Comparison of ENCODE assay signal across 7 mouse cellular contexts in the genomic region with DNA sequence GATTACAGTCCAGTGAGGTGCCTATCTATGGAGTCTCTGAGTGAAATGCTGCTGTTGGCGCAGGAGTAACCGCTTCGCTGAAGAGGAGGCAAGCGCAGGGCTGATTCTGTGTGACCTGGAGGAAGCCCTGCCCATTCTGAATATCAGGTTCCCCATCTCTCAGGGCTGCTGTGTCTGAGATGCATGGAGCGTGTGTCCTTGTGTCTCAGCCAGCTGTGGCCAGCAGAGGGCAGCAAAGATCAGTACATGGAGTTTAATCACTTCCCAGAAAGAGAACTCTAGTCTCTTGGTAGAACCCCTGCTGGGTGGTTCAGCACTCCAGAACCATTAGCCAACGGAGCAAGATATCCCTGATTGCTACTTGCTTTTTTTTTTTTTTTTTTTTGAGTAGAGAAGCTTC. TPM values are rescaled to one million over a fixed set of nuclear protein-coding genes. Genes with fewer than 3 reads are reported as not detected.
DNase-seq lines count a peak whose midpoint lies in the region; ATAC-seq and TF ChIP-seq lines count a peak whose summit lies in the region.

No protein-coding gene starts in this region.

- 0 out of 2 replicates have a peak, but pooled peaks have one; percentile 38 for ATAC-seq in intestine, embryonic 16.5 days
- peak; percentile 43; the same call in 1 of the 2 replicates for ATAC-seq in midbrain, embryonic 13.5 days

- H3K9me3 ChIP-seq in intestine, embryonic 16.5 days (ENCODE audit: control insufficient read depth, low read length) = no peaks in the 10 kb centered on the region
- no peaks in the 10 kb centered on the region for H3K9me3 ChIP-seq in midbrain, embryonic 13.5 days

- no peak overlapping the region for H3K9ac ChIP-seq in intestine, embryonic 16.5 days (ENCODE audit: low read depth, low read length)
- no peak overlapping the region for H3K9ac ChIP-seq in midbrain, embryonic 13.5 days (replicated peaks)

- intact Hi-C loops in left cerebral cortex, postnatal 25 days (cut with DNase I) = loop anchor here (2.0 to 5.0 kb wide), 2 partner anchors 828 to 883 kb away; no protein-coding TSS in a partner anchor

- WGBS in intestine, embryonic 16.5 days = 6% methylated on average over 6 of the region's 6 CpGs
- WGBS in midbrain, embryonic 13.5 days = 5% methylated on average over 6 of the region's 6 CpGs
- 2% methylated on average over 6 of the region's 6 CpGs for WGBS in spleen, adult 2 months

- no peak overlapping the region for H3K27ac ChIP-seq in intestine, embryonic 16.5 days (ENCODE audit: low read length)
- H3K27ac ChIP-seq in midbrain, embryonic 13.5 days = no peak overlapping the region
- H3K27ac ChIP-seq in spleen, adult 2 months (ENCODE audit: insufficient read depth, low read length) = no peak overlapping the region

- TF ChIP-seq CTCF in spleen, adult 2 months (IDR thresholded peaks at IDR 0.05; ENCODE audit: extremely low read depth, insufficient read depth, insufficient read length, insufficient replicate concordance) = peak; percentile 87; the same call in 1 of the 2 replicates

- DNase-seq in WW6 (ENCODE audit: low read depth, low spot score) = peak; percentile 53
- DNase-seq in cerebellum, adult 8-10 months = peak; percentile 64
- DNase-seq in frontal cortex, adult 2 months (ENCODE audit: extremely low spot score in 1 of 2, low spot score in 1 of 2) = peak; percentile 76 to 97
- peak; percentile 85 to 94 for DNase-seq in left cerebral cortex, postnatal 25 days (ENCODE audit: low spot score in 2 of 2)
- peak; percentile 21 to 71 for DNase-seq in spleen, adult 2 months (ENCODE audit: low read depth in 1 of 2, low spot score in 2 of 2)

- H3K4me1 ChIP-seq in intestine, embryonic 16.5 days (ENCODE audit: control insufficient read depth, insufficient read depth, low read length) = no peaks in the 10 kb centered on the region
- H3K4me1 ChIP-seq in midbrain, embryonic 13.5 days (replicated peaks) = peaks cover 5% of the 10 kb centered on the region
- H3K4me1 ChIP-seq in spleen, adult 2 months (ENCODE audit: control insufficient read depth, insufficient read depth, insufficient read length) = no peaks in the 10 kb centered on the region

- H3K4me3 ChIP-seq in intestine, embryonic 16.5 days (ENCODE audit: low read length) = no peak overlapping the region
- no peak overlapping the region for H3K4me3 ChIP-seq in midbrain, embryonic 13.5 days (replicated peaks)
- no peak overlapping the region for H3K4me3 ChIP-seq in spleen, adult 2 months (ENCODE audit: extremely low read depth, insufficient read depth, insufficient read length)

- no peaks in the 10 kb centered on the region for H3K27me3 ChIP-seq in intestine, embryonic 16.5 days (replicated peaks; ENCODE audit: control insufficient read depth, insufficient read depth, low read length)
- H3K27me3 ChIP-seq in midbrain, embryonic 13.5 days = peaks cover 32% of the 10 kb centered on the region
- H3K27me3 ChIP-seq in spleen, adult 2 months (ENCODE audit: control insufficient read depth, insufficient read depth, low read length) = no peaks in the 10 kb centered on the region

- H3K36me3 ChIP-seq in intestine, embryonic 16.5 days (ENCODE audit: control insufficient read depth, insufficient read depth, low read length) = no peaks in the 10 kb centered on the region
- H3K36me3 ChIP-seq in midbrain, embryonic 13.5 days = no peaks in the 10 kb centered on the region
- no peaks in the 10 kb centered on the region for H3K36me3 ChIP-seq in spleen, adult 2 months (ENCODE audit: control insufficient read depth, insufficient read depth, low read length)

- no peak overlapping the region for H3K4me2 ChIP-seq in intestine, embryonic 16.5 days (ENCODE audit: low read depth, low read length)
- no peak overlapping the region for H3K4me2 ChIP-seq in midbrain, embryonic 13.5 days (replicated peaks)

- no peak for TF ChIP-seq POLR2A in spleen, adult 2 months (IDR thresholded peaks at IDR 0.05; ENCODE audit: low read depth, low read length)

RNA-seq across cellular contexts. Expression of a gene that starts 57.3 kb away (rescaled TPM):
- polyA plus RNA-seq in frontal cortex, adult 2 months (2012; rRNA removed) = 35.8 and 37.3 TPM in 2 replicates
- polyA plus RNA-seq in intestine, embryonic 16.5 days (2015; fragmentation: Nextera tagmentation; extraction: Ambion mirVana) = 37.0 and 38.5 TPM in 2 replicates
- total RNA-seq in left cerebral cortex, postnatal 25 days (2021) = 10 to 100 TPM; 41.1 to 41.9 TPM
- 37.7 and 38.3 TPM in 2 replicates for polyA plus RNA-seq in midbrain, embryonic 13.5 days (2015; fragmentation: Nextera tagmentation; extraction: Ambion mirVana)
- polyA plus RNA-seq in spleen, adult 2 months (2012; rRNA removed) = 10.3 and 12.6 TPM in 2 replicates
